Mouse (Mus musculus) layer of hippocampus, adult 6 months (tissue): Measurements from ENCODE around the gene Rpl3. TPM values are rescaled to one million over a fixed set of nuclear protein-coding genes. Genes with fewer than 3 reads are reported as not detected.

ENCODE experiments used
- long read RNA-seq, 2 experiments: library from polyadenylated mRNA; unstranded; transcript quantifications; one replicate each; pipeline ENCODE4 v2.0.0; 2019 to 2020
- microRNA-seq: library from miRNA; unstranded; fragments of <30 nt; microRNA quantifications from one replicate; pipeline ENCODE4 v1.2.0, GENCODE M21; 2020
- polyA plus RNA-seq: library from polyadenylated mRNA; unstranded; fragments of <200 nt; fragmentation: Nextera tagmentation; gene quantifications from 2 replicates; pipeline ENCODE4 v1.2.3, GENCODE M21; 2021

Rpl3 gene
- polyA plus RNA-seq = 1,999 and 2,174 TPM in 2 replicates
- long read RNA-seq, experiment 1, transcript Rpl3-201 (10 exons, 1,351 nt) = major isoform, 3,013 of 3,165 reads
- long read RNA-seq, experiment 1, partial matches to known transcripts = 123 of 3,165 reads
- long read RNA-seq, experiment 1, other reads (novel, unspliced or antisense) = 28 of 3,165 reads
- long read RNA-seq, experiment 2, transcript Rpl3-204 (9 exons, 1,877 nt) = minor isoform, 20 of 4,071 reads
- long read RNA-seq, experiment 2, transcript Rpl3-201 (10 exons, 1,351 nt) = major isoform, 3,989 of 4,071 reads
- long read RNA-seq, experiment 2, partial matches to known transcripts = 20 of 4,071 reads
- long read RNA-seq, experiment 2, other reads (novel, unspliced or antisense) = 42 of 4,071 reads

DNA sequence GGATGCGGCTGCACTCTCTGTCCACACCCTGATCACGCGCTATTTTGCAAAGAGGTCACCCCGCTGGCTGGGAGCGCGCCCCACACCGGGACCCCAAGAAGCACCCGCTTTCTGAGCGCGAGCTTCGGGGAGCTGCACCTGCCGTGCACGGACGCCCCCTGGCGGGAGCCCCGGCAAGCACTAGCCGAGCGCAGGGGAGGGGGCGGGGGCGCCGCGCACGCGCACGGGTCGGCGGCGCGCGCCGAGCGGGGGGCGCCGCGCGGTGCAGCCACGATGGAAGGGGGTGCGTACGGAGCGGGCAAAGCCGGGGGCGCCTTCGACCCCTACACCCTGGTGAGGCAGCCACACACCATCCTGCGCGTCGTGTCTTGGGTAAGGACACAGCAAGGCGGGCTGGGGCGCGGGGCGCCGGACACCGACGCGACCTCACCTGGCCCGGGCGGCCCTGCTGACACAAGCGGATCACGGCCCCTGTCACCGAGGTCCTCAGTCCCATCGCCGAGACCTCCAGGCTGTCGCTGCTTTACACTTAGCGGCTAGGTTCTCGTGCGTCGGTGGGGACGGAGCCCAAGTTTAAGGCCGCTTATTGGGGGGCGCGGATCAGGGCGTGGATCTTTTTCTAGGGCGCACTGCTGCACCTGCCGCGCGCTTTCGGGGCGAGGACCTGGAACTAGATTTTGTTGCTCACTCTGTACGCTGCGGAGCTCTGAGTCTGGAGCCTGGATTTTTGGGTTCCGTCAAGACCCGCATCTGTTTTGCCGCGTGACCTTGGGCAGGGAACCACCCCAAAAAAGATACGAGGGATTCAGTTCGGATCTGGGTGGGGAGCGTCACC, at the start of gene Rpl3, which contains the start of gene Syngr1:
Gene Rpl3 (minus strand): TSS at position 748 of the 835 bp plus-strand sequence.
Gene Syngr1 (plus strand): TSS at position 214 of the 835 bp plus-strand sequence.

DNA sequence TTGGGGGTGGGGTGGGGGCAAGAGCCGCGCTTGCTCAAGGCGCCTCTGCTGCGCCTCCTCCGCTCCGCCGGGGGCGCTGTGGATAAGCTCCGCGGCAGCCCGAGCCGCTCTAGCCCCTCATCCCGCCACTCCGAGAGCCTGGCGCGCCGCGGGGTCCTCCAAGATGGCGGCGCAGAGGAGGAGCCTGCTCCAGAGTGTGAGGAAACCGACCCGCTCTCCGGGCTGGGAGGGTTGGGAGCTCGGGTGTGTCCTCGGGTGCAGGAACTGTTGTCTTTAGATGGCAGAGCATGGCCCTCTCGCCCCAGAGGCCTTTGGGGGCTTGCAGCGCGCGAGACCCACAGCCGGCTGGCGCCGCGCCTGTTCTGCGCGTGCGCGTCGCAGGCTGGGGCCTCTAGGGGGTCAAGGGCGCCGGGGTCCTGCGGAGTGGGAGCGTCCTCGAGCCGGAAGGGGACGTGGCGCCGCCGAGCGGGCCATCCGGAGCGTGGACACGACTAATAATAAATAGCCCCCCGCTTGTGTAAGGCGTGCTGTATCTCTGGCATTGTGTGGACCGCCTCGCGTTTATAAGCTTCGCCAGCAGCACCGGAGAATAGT, 41.4 kb upstream of the Rpl3 start, which contains the start of gene Tab1:
Gene Tab1 (plus strand): TSS at position 135 of the 594 bp plus-strand sequence.

Small RNA genes lying within 50 kb of the gene (microRNA-seq; reads per million reads assigned to microRNA genes)
- gene Snord43 = 109 reads per million, percentile 59 among the genes with 10 or more reads in this experiment

Other genes with a start within 250 kb of the Rpl3 start
- gene Apobec3, start 200.2 kb downstream of the Rpl3 start, polyA plus RNA-seq = 2.9 and 3.3 TPM in 2 replicates
- 18.7 and 23.4 TPM in 2 replicates for gene Cbx7, start 120.7 kb downstream of the Rpl3 start, polyA plus RNA-seq
- gene Pdgfb, start 76.9 kb downstream of the Rpl3 start, polyA plus RNA-seq = 10.5 and 15.0 TPM in 2 replicates
- 117 and 139 TPM in 2 replicates for gene Syngr1, start 534 bp downstream of the Rpl3 start, polyA plus RNA-seq
- 15.9 and 16.0 TPM in 2 replicates for gene Tab1, start 41.3 kb upstream of the Rpl3 start, polyA plus RNA-seq
- gene Mgat3, start 81.9 kb upstream of the Rpl3 start, polyA plus RNA-seq = 14.6 and 15.3 TPM in 2 replicates
- 9.5 and 11.8 TPM in 2 replicates for gene Mief1, start 142.2 kb upstream of the Rpl3 start, polyA plus RNA-seq
- gene AC140267.1, start 144.0 kb upstream of the Rpl3 start, polyA plus RNA-seq = not detected in 2 replicates
- 53.2 and 64.6 TPM in 2 replicates for gene Atf4, start 163.3 kb upstream of the Rpl3 start, polyA plus RNA-seq
- gene Rps19bp1, start 172.4 kb upstream of the Rpl3 start, polyA plus RNA-seq = 69.1 and 101 TPM in 2 replicates
- 1.7 and 1.9 TPM in 2 replicates for gene Cacna1i, start 195.4 kb upstream of the Rpl3 start, polyA plus RNA-seq